Mouse (Mus musculus): ENCODE measurements around the gene Zfp618. TPM values are rescaled to one million over a fixed set of nuclear protein-coding genes. Genes with fewer than 3 reads are reported as not detected.

Gene Zfp618
- 1.7 and 9.3 TPM in 2 replicates for polyA plus RNA-seq (2012; rRNA removed; ENCODE audit: low replicate concordance)

GRCm38 (mm10) chr4:62965497-62966302 lies at the start of gene Zfp618:
TSS of gene Zfp618 (plus strand) at chr4:62965573.

GRCm38 (mm10) chr4:63154699-63155098 lies 189.3 kb downstream of the Zfp618 start, which contains the start of gene Ambp:
TSS of gene Ambp (minus strand) at chr4:63154799.

DNA sequence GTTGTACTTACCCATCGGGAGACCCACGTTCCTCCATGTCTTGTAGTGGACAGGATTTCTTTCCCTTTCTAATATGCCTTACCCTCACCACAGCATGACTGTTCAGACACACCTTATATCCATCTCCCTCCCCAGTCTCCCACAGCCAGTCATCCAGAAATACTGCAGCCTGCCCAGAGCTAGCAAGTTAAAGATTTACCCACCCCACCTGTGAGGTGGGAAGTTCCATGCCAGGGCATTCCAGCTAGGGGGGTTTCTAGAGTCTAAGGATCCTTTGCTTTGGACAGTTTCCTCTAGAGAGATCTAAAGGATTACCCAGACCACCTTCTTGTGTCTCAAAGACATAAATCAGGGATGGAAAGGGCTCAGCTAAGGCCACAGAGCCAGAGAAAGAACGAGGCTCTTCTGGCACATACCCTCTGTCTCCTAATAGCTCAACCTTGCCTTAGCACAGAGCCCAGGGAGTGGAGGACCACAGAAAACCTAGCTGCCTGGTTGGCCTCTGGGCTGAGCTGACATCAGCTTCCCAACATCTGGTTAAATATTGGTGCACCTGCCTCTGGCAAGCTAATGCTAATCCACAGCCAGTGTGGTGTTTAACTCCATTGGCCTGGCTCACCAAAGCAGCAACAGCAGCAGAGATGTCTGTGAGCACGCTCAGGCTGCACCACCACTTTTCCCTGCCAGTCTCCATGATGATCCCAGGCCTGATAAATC lies 206.8 kb downstream of the Zfp618 start, which contains the start of gene Kif12:
Gene Kif12 (minus strand): TSS at position 163 of the 717 bp plus-strand sequence.

Other genes with a start within 250 kb of the Zfp618 start
- 0.11 and 1.1 TPM in 2 replicates for gene Ambp, start 189.2 kb downstream of the Zfp618 start, polyA plus RNA-seq (2012; rRNA removed; ENCODE audit: low replicate concordance)
- 1.3 TPM in 1 of 2 replicates, not detected in the other for gene Kif12, start 206.6 kb downstream of the Zfp618 start, polyA plus RNA-seq (2012; rRNA removed; ENCODE audit: low replicate concordance)
- 7.3 and 18.4 TPM in 2 replicates for gene Col27a1, start 248.4 kb downstream of the Zfp618 start, polyA plus RNA-seq (2012; rRNA removed; ENCODE audit: low replicate concordance)